Mouse (Mus musculus) small intestine, adult 2 months (tissue): ENCODE data around the gene Fxyd7.

Experiments
- CTCF ChIP-seq: fragments of 200-500 bp; IDR thresholded peaks from 2 replicates; pipeline ENCODE4 v1.5.1; 2012; ENCODE audit warnings: low read depth, mild to moderate bottlenecking, control low read depth, inconsistent platforms, low read length, moderate library complexity, mixed read lengths; ENCODE audit not compliant: insufficient replicate concordance, insufficient read length; ENCODE audit errors: extremely low read depth
- POLR2A ChIP-seq: fragments of 200-500 bp; IDR thresholded peaks from 2 replicates; pipeline ENCODE4 v1.6.1; 2012; ENCODE audit warnings: low read depth, mild to moderate bottlenecking, control low read depth, inconsistent platforms, low read length, moderate library complexity

DNA sequence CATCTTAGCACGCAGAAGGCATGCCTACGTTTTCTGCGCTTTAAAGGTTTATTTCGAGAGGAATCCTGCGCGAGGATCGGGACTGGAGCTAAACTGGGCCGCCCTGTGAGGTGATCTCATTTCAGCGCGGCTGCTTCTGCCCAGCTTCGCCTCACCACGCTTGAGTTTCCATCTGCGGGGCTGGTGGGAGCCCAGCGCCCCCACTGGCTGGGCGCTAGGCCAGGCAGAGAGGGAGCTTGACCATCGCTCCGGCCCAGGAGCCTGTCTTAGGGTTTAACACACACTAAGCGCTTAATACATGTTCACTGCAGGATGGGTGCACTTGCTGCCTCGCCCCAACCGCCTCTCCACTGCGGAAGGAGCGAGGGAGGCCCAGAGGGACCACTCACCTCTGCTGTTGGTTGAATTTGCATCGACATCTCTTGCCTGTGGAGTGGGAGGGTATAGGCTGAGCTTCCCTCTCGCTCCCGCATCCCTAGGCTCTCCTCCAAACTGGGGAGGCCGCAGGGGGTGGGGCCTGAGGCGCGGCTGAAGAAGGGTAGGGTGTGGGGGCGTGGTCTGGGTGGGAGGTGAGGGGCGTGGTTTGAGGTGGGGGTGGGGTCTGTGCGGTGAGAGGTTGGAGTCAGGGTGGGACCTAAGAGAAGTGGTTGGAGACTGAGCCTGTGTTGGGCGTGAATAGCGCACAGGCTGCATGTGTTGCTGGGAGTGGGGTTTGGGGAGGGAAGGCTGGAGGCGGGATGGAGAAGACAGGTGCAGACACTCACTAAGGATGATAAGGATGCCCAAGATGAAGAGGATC, 1.6 kb upstream of the Fxyd7 start:
- TF ChIP-seq POLR2A (no peak), CTCF (no peak)
